Mouse (Mus musculus) liver, embryonic 11.5 days (tissue): ENCODE data around the gene Cul1. TPM values are rescaled to one million over a fixed set of nuclear protein-coding genes. Genes with fewer than 3 reads are reported as not detected.

Experiments used
- ATAC-seq: fragments of 200-750 bp; cut with Nextera tagmentation; replicated peaks from 2 replicates; pipeline ENCODE4 v1.8.0; 2017; ENCODE audit warnings: moderate number of reproducible peaks, mild to moderate bottlenecking, moderate TSS enrichment, moderate library complexity; ENCODE audit not compliant: low FRiP score
- DNase-seq: peaks from one replicate; pipeline ENCODE4 v3.0.0-alpha.2; 2017; ENCODE audit warnings: low spot score
- H3K27ac ChIP-seq: fragments of 300-500 bp; sonication (generic); 2 replicates; pipeline ENCODE4 v1.5.1; 2014; ENCODE audit warnings: mild to moderate bottlenecking, low read depth, low read length, control low read depth
- H3K27me3 ChIP-seq: fragments of 300-500 bp; sonication (generic); replicated peaks from 2 replicates; pipeline ENCODE4 v1.6.1; 2014; ENCODE audit warnings: low read length, mixed read lengths; ENCODE audit not compliant: control insufficient read depth, insufficient read depth
- H3K36me3 ChIP-seq: fragments of 300-500 bp; sonication (generic); 2 replicates; pipeline ENCODE4 v1.6.1; 2014; ENCODE audit warnings: mild to moderate bottlenecking, low read length, moderate library complexity, mixed read lengths; ENCODE audit not compliant: control insufficient read depth, insufficient read depth
- H3K4me1 ChIP-seq: fragments of 300-500 bp; sonication (generic); replicated peaks from 2 replicates; pipeline ENCODE4 v1.6.1; 2014; ENCODE audit warnings: low read length, mixed read lengths; ENCODE audit not compliant: control insufficient read depth, insufficient read depth
- H3K4me2 ChIP-seq: fragments of 300-500 bp; sonication (generic); 2 replicates; pipeline ENCODE4 v1.6.1; 2014; ENCODE audit warnings: mild to moderate bottlenecking, control low read depth, moderate library complexity
- H3K4me3 ChIP-seq: fragments of 300-500 bp; sonication (generic); 2 replicates; pipeline ENCODE4 v1.5.1; 2014; ENCODE audit warnings: low read depth, low read length, control low read depth
- H3K9ac ChIP-seq: fragments of 300-500 bp; sonication (generic); 2 replicates; pipeline ENCODE4 v1.6.1; 2014; ENCODE audit warnings: low read depth, low read length, control low read depth
- H3K9me3 ChIP-seq: fragments of 300-500 bp; sonication (generic); 2 replicates; pipeline ENCODE4 v1.6.1; 2016; ENCODE audit warnings: low read length, inconsistent platforms, mixed read lengths; ENCODE audit not compliant: control insufficient read depth
- WGBS: fragments of 180-500 bp; shearing (Covaris S2); extraction: QIAGEN DNeasy Blood & Tissue Kit; methylation state at CpG from one replicate; pipeline ENCODE4 v1.1.7; 2014; 5-methylcytosine and 5-hydroxymethylcytosine counted together
- polyA plus RNA-seq: library from polyadenylated mRNA; unstranded; fragments of >200 nt; fragmentation: Nextera tagmentation; extraction: Ambion mirVana; gene quantifications from 2 replicates; pipeline ENCODE4 v1.2.1, GENCODE M21; 2014

The Cul1 gene
- polyA plus RNA-seq, 1 experiment from 2014 or later: 139 TPM

DNA sequence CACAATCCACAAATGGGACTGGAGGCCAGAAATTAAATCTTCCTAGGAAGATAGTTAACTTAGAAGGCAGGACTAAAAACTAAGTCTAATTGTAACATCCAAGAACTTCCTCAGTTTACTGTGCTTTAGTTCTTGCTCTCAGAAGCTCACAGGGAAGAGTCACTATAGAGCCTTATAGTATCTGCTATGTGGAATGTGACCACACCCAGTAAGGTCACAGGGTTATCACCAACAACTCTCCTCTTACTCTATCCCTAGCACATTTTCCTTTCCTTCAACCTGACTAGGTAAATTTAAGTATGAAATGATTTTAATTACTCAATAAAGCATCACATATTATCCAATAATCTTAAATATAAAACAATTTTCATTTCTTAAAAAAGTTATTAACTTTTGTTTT is 107.2 kb downstream of the Cul1 start:
- Histone ChIP-seq H3K4me2 (no peak overlapping the region), H3K27ac (no peak overlapping the region), H3K9ac (no peak overlapping the region), H3K4me3 (no peak overlapping the region), H3K9me3 (no peaks in the 10 kb centered on the region), H3K36me3 (peaks cover 29% of the 10 kb centered on the region), H3K27me3 (no peaks in the 10 kb centered on the region), H3K4me1 (peaks cover 17% of the 10 kb centered on the region)
- DNase-seq: no peak
- ATAC-seq: peak; percentile 67

DNA sequence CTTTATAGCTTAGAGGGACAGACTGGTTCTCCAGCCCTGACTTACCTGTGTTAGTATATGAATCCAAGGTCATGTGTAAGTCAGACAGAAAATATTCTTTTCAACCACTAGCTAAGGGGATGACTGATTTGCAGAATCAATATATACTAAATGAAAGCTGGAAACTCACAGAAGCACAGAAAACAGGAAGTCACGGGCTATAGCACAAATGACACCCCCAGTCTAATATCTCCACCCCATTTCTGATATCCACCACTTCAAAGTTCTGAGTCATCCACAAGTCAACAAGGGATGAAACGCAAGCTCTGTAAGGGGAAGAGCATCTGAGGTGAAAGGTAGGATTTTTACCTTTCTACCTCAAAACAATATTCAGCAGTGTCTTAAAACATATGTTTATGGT is 107.6 kb downstream of the Cul1 start:
- no peaks in the 10 kb centered on the region for H3K9me3 ChIP-seq
- no peak overlapping the region for H3K4me3 ChIP-seq
- peaks cover 19% of the 10 kb centered on the region for H3K4me1 ChIP-seq
- no peak for ATAC-seq
- DNase-seq: no peak
- no peaks in the 10 kb centered on the region for H3K27me3 ChIP-seq
- no peak overlapping the region for H3K4me2 ChIP-seq
- H3K27ac ChIP-seq: no peak overlapping the region
- H3K9ac ChIP-seq: no peak overlapping the region
- WGBS: 70% methylated on average over 2 of the region's 2 CpGs
- peaks cover 27% of the 10 kb centered on the region for H3K36me3 ChIP-seq

DNA sequence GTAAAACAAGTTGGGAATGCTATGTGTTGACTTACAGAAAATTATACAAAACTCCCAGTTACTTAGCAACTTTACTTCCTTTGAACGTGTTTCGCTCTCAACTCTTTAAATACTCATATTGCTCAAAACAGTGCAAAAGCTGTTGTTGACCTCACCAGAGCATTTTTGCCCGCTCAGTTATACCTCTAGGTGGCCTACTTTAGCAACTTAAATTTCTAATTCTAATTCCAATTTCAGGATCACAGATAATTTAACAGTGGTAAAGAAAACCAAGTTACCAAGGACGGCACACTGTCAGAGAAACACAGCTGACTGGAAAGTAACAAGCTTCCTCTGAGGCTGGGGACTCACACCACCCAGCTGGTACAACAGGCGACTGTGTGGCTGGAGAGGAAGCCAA is 108.2 kb downstream of the Cul1 start:
- peaks cover 26% of the 10 kb centered on the region for H3K36me3 ChIP-seq
- 90% methylated on average over 5 of the region's 5 CpGs for WGBS

DNA sequence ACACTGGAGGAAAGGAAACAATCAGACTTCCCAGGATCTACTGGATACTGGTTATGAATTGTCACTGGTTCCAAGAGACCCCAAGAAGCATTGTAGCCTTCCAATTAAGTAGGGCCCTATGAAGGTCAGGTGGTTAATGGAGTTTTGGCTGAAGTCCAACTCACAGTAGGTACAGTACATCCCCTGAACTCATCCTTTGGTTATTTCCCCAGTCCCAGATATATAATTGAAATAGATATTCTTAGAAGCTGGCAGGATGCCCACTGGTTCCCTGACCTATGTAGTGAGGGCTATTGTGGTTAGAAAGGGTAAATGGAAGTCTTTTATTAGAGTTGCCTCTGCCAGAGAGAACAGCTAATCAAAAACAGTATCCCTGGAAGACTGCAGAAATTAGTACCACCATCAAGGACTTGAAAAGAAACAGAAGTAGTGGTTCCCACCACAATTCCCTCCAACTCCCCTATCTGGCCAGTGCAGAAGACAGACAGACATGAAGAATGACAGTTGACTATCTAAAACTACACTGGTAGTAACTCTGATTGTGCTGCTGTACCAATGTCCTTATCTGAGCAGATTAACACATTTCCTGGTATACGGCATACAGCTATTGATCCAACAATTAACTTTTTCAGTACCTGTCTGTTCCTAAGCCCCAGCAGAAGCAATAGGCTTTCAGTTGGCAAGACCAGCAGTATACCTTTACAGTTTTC is 112.3 kb downstream of the Cul1 start:
- ATAC-seq: peak; percentile 95

More for the DNA sequence above, 108.2 kb downstream of the Cul1 start:
- Histone ChIP-seq H3K9ac (no peak overlapping the region), H3K9me3 (no peaks in the 10 kb centered on the region), H3K27ac (no peak overlapping the region), H3K4me3 (no peak overlapping the region), H3K4me2 (no peak overlapping the region), H3K27me3 (no peaks in the 10 kb centered on the region), H3K4me1 (peaks cover 19% of the 10 kb centered on the region)
- no peak for ATAC-seq
- DNase-seq: no peak

DNA sequence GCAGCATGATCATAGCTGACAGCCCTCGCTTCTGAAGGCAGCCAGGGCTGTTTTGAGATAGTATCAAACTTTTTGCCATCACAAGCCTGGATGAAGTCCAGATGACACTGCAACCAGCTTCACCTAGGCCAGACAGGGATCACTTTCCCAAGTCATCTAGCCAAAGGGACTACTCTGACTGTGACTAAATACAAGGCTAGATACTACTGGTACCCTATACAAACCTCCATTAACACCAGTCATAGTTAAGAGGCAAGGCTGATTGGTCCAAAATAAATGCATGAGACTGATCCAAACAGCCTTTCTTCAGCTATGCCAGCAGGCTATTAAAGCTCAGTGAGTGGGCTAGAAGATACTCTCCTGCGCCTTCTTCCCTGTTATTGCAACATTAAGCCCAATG is 119.7 kb downstream of the Cul1 start:
- Histone ChIP-seq H3K4me3 (no peak overlapping the region), H3K27me3 (no peaks in the 10 kb centered on the region), H3K4me1 (no peaks in the 10 kb centered on the region), H3K36me3 (peaks cover 27% of the 10 kb centered on the region), H3K4me2 (no peak overlapping the region), H3K9me3 (no peaks in the 10 kb centered on the region), H3K9ac (no peak overlapping the region), H3K27ac (no peak overlapping the region)
- WGBS: 90% methylated on average over 2 of the region's 2 CpGs
- DNase-seq (no peak), ATAC-seq (no peak)

More for the DNA sequence above, 112.3 kb downstream of the Cul1 start:
- Histone ChIP-seq H3K9ac (no peak overlapping the region), H3K4me1 (peaks cover 23% of the 10 kb centered on the region), H3K9me3 (no peaks in the 10 kb centered on the region), H3K27ac (peak overlapping the region; percentile 45; the same call in 1 of the 2 replicates), H3K4me3 (no peak overlapping the region), H3K4me2 (peak overlapping the region; percentile 50), H3K36me3 (peaks cover 37% of the 10 kb centered on the region), H3K27me3 (no peaks in the 10 kb centered on the region)
- 28% methylated on average over 1 of the region's 1 CpGs for WGBS
- DNase-seq: peak; percentile 32

Other genes with a start within 250 kb of the Cul1 start
- gene Ezh2, start 141.9 kb downstream of the Cul1 start, polyA plus RNA-seq: 81.6 and 82.3 TPM in 2 replicates